Mouse (Mus musculus): ENCODE results near the gene Daam1. TPM values are rescaled to one million over a fixed set of nuclear protein-coding genes. Genes with fewer than 3 reads are reported as not detected.

Gene Daam1
- polyA plus RNA-seq, 1 experiment: 10.1 TPM

DNA sequence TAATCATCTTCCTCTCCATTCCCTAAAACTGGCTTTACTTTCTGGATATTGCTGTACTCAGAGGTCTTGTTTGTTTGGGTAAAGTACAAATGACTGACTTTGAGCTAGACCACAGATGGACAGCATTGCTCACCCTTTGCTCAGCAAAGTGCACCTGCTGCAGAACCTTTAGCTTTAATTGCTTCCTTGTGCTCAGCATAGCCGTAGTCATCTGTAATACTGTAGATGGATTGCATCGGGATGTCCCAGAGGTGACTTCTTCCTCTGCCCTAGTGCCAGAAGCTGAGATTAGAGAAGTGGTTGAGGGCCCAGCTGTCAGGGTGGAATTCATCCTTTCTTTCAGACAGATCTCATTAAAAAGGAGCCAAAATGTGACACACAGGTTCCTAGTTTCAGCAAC, 56.1 kb downstream of the Daam1 start:
- no peaks in the 10 kb centered on the region for H3K36me3 ChIP-seq (ENCODE audit: control insufficient read depth, insufficient read depth)
- peak overlapping the region; percentile 16 for H3K4me3 ChIP-seq
- peaks cover 34% of the 10 kb centered on the region for H3K79me2 ChIP-seq (ENCODE audit: control insufficient read depth, insufficient read depth)
- TF ChIP-seq MYOG (IDR thresholded peaks at IDR 0.05; ENCODE audit: control insufficient read depth in 1 of 3, insufficient read depth in 1 of 3, insufficient read length in 2 of 3, low read depth in 2 of 3) (peak in 1 of 3 experiments; percentile 61), TCF12 (IDR thresholded peaks at IDR 0.05; ENCODE audit: insufficient read depth, poor library complexity, severe bottlenecking) (peak; percentile 50), POLR2AphosphoS2 (IDR thresholded peaks at IDR 0.05; ENCODE audit: insufficient read length, low read depth) (no peak), SRF (IDR thresholded peaks at IDR 0.05; ENCODE audit: control insufficient read depth, insufficient read length, low read depth) (no peak), POLR2A (IDR thresholded peaks at IDR 0.05; ENCODE audit: insufficient read length, low read depth) (no peak), CEBPB (IDR thresholded peaks at IDR 0.05; ENCODE audit: insufficient read depth, poor library complexity, severe bottlenecking) (peak; percentile 88), TCF3 (IDR thresholded peaks at IDR 0.05; ENCODE audit: insufficient read length, low read depth) (peak; percentile 6), MYOD1 (IDR thresholded peaks at IDR 0.05; ENCODE audit: control insufficient read depth in 1 of 3, insufficient read length in 2 of 3, low read depth in 2 of 3) (peak in 2 of 3 experiments; percentile 16 to 77)
- no peaks in the 10 kb centered on the region for H3K27me3 ChIP-seq (ENCODE audit: control insufficient read depth, insufficient read depth, insufficient read length)
- no peak overlapping the region for H3ac ChIP-seq (ENCODE audit: control insufficient read depth, insufficient read length)
- H3K4me2 ChIP-seq (ENCODE audit: low read depth): peak overlapping the region; percentile 75

DNA sequence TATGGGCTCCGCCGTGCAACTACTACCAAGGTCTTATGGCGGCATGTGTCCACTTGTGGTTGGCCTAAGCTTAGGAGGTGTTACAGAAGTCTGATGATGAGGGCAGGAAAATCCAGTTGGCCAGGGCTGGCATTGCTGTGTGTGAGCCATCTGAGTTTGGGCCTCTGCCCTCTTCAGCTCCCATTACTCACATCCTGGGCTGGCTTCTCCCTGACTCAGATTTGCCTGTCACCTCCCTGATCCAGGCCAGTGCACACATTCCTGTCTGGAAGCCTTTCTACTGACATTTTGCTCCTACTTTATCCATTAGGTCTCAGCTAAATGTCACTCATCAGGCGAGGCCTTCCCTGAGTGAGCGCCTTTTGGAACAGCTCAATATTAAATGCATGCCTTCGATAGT, 57.5 kb downstream of the Daam1 start:
- no peaks in the 10 kb centered on the region for H3K36me3 ChIP-seq (ENCODE audit: control insufficient read depth, insufficient read depth)
- TF ChIP-seq SRF (IDR thresholded peaks at IDR 0.05; ENCODE audit: control insufficient read depth, insufficient read length, low read depth) (no peak), MYOG (IDR thresholded peaks at IDR 0.05; ENCODE audit: control insufficient read depth in 1 of 3, insufficient read depth in 1 of 3, insufficient read length in 2 of 3, low read depth in 2 of 3) (peak in 1 of 3 experiments; percentile 51), MYOD1 (IDR thresholded peaks at IDR 0.05; ENCODE audit: control insufficient read depth in 1 of 3, insufficient read length in 2 of 3, low read depth in 2 of 3) (peak in 1 of 3 experiments; percentile 51)
- H3K27me3 ChIP-seq (ENCODE audit: control insufficient read depth, insufficient read depth, insufficient read length): no peaks in the 10 kb centered on the region
- no peak overlapping the region for H3ac ChIP-seq (ENCODE audit: control insufficient read depth, insufficient read length)
- H3K4me2 ChIP-seq (ENCODE audit: low read depth): peak overlapping the region; percentile 75
- H3K79me2 ChIP-seq (ENCODE audit: control insufficient read depth, insufficient read depth): peaks cover 44% of the 10 kb centered on the region
- no peak overlapping the region for H3K4me3 ChIP-seq

DNA sequence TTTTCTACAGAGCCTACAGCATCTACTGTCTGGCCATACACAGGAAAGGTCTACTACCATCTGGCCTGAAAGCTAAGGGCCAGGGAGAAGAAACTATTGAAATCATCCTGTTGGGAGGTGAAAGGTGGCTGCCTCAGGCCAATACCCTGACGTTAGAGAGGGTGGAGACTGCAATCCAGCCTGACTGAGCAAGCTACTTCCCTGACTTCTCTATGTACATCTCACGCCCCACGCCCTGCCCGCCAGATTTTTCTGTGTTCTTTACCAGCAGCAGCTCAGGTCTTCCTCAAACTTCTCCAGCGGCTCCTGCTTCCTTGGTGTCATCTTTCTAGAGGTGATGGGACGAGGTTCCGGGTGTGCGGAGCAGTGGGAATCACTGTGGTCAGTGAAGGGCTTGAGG, 58.4 kb downstream of the Daam1 start:
- Histone ChIP-seq H3K36me3 (ENCODE audit: control insufficient read depth, insufficient read depth) (no peaks in the 10 kb centered on the region), H3K79me2 (ENCODE audit: control insufficient read depth, insufficient read depth) (peaks cover 53% of the 10 kb centered on the region), H3ac (ENCODE audit: control insufficient read depth, insufficient read length) (no peak overlapping the region), H3K27me3 (ENCODE audit: control insufficient read depth, insufficient read depth, insufficient read length) (no peaks in the 10 kb centered on the region), H3K4me3 (no peak overlapping the region), H3K4me2 (ENCODE audit: low read depth) (no peak overlapping the region)
- TF ChIP-seq SRF (IDR thresholded peaks at IDR 0.05; ENCODE audit: control insufficient read depth, insufficient read length, low read depth) (no peak), MYOD1 (IDR thresholded peaks at IDR 0.05; ENCODE audit: control insufficient read depth in 1 of 3, insufficient read length in 2 of 3, low read depth in 2 of 3) (no peak), MAX (IDR thresholded peaks at IDR 0.05; ENCODE audit: low read depth) (no peak), USF1 (IDR thresholded peaks at IDR 0.05; ENCODE audit: low read depth) (no peak), POLR2A (IDR thresholded peaks at IDR 0.05; ENCODE audit: insufficient read length, low read depth) (no peak), CEBPB (IDR thresholded peaks at IDR 0.05; ENCODE audit: insufficient read depth, poor library complexity, severe bottlenecking) (no peak), TCF12 (IDR thresholded peaks at IDR 0.05; ENCODE audit: insufficient read depth, poor library complexity, severe bottlenecking) (no peak), REST (IDR thresholded peaks at IDR 0.05; ENCODE audit: insufficient read depth, insufficient read length) (no peak), E2F4 (IDR thresholded peaks at IDR 0.05; ENCODE audit: insufficient read depth) (no peak)

DNA sequence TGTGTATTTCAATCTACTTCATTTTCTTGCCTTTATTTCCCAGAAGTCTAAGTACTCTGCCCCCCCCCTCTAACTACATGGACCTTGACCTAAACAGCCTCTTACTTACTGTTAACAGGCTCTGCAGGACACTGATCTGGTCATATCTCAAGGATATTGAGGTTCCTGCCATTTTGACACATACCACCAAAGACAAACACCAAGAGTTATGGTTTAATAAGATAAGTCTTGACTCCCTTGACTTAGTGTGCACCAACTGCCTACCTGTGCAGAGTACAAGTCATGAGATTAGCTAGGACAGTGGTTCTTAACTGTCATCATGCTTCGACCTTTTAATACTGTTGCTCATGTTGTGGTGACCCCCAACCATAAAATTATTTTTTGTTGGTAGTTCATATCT, 59.4 kb downstream of the Daam1 start:
- Histone ChIP-seq H3K79me2 (ENCODE audit: control insufficient read depth, insufficient read depth) (peaks cover 59% of the 10 kb centered on the region), H3ac (ENCODE audit: control insufficient read depth, insufficient read length) (no peak overlapping the region), H3K4me3 (no peak overlapping the region), H3K36me3 (ENCODE audit: control insufficient read depth, insufficient read depth) (no peaks in the 10 kb centered on the region), H3K27me3 (ENCODE audit: control insufficient read depth, insufficient read depth, insufficient read length) (no peaks in the 10 kb centered on the region), H3K4me2 (ENCODE audit: low read depth) (no peak overlapping the region)
- TF ChIP-seq E2F4 (IDR thresholded peaks at IDR 0.05; ENCODE audit: insufficient read depth) (no peak), TCF12 (IDR thresholded peaks at IDR 0.05; ENCODE audit: insufficient read depth, poor library complexity, severe bottlenecking) (no peak), MYOD1 (IDR thresholded peaks at IDR 0.05; ENCODE audit: control insufficient read depth in 1 of 3, insufficient read length in 2 of 3, low read depth in 2 of 3) (no peak), POLR2AphosphoS2 (IDR thresholded peaks at IDR 0.05; ENCODE audit: insufficient read length, low read depth) (no peak), MYOG (IDR thresholded peaks at IDR 0.05; ENCODE audit: control insufficient read depth in 1 of 3, insufficient read depth in 1 of 3, insufficient read length in 2 of 3, low read depth in 2 of 3) (no peak), POLR2A (IDR thresholded peaks at IDR 0.05; ENCODE audit: insufficient read length, low read depth) (no peak), CEBPB (IDR thresholded peaks at IDR 0.05; ENCODE audit: insufficient read depth, poor library complexity, severe bottlenecking) (no peak), REST (IDR thresholded peaks at IDR 0.05; ENCODE audit: insufficient read depth, insufficient read length) (no peak)

DNA sequence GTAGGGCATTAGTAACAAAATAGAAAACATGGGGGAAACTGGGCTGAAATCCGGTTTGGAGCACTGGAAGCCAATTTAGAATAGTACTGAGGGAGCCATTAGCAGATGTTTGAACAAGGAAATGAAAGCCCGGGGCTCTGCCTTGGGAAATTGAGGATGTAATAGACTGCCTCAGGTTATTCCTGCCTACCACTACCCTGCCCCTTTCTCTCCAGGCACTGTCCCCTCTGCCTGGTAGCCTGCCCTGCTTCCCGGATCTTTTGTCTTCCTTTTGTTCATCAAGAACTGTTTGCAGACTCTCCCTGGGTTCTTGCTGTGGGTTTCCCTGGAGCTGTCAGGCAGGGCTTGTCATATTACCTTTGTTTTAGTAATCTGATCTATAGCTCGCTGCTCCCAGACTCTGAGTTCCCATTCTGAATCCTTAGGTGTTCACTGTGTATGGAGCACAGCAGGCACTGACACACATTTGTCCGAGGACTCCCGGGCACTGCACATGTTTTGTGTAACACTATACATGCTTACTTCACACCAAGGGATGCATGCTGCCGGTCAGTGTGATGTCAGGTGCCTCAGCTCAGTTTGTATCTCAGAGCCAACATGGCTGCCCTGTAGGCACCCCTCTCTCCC, 61.0 kb downstream of the Daam1 start:
- no peaks in the 10 kb centered on the region for H3K27me3 ChIP-seq (ENCODE audit: control insufficient read depth, insufficient read depth, insufficient read length)
- H3K79me2 ChIP-seq (ENCODE audit: control insufficient read depth, insufficient read depth): peaks cover 61% of the 10 kb centered on the region
- H3K36me3 ChIP-seq (ENCODE audit: control insufficient read depth, insufficient read depth): no peaks in the 10 kb centered on the region
- no peak for TF ChIP-seq REST (IDR thresholded peaks at IDR 0.05; ENCODE audit: insufficient read depth, insufficient read length)
- TF ChIP-seq TCF3 (IDR thresholded peaks at IDR 0.05; ENCODE audit: insufficient read length, low read depth): no peak
- TF ChIP-seq USF1 (IDR thresholded peaks at IDR 0.05; ENCODE audit: low read depth): no peak
- H3K4me2 ChIP-seq (ENCODE audit: low read depth): no peak overlapping the region
- no peak overlapping the region for H3ac ChIP-seq (ENCODE audit: control insufficient read depth, insufficient read length)
- no peak overlapping the region for H3K4me3 ChIP-seq
